Mouse (Mus musculus): ENCODE measurements around the gene Gemin8. TPM values are rescaled to one million over a fixed set of nuclear protein-coding genes. Genes with fewer than 3 reads are reported as not detected.

Gemin8 gene
- 1.0 and 1.6 TPM in 2 replicates for polyA plus RNA-seq (2012; rRNA removed)

DNA sequence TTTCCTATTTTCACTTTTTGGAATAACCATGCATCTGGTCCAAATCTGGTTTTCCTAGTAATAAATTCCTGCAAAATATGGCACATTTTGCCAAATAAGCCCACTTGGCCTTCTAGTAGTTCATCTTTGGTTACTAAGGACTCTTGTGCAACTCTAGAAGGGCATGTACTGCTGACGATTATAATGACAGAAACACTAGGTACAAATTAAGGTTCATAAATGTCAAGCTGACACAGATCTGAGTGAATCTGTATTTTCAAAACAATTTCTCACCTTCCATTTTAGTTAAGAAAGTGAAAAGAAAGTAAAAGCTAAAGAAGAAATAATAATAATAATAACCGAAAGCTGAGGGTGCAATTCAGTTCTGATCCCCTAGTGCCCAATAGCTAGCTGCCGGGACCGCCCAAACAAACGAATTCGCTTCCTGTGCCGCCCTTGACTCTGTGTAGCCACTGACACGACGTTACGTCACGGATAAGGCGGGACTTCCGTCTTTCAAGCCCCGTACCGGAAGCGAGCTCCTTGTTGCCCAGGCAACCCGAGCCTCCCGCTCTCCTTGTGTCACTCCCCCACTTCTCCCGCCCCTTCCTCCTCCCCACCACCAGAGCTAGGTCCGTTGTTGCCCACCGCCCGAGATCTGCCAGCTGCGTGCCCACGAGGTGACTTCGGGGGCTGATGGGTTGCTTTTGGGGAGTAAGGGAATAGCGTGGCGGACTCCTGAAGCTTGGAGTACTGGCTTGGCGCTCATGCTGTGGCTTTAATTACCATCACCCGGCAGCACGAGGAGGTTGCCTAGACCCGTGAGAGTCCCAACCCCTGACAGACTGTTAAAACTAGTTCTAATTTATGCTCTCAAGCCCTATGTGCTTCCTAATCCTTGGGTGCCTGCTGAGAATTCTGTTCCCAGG lies at the start of gene Gemin8:
Gemin8 (plus strand) TSS at position 563 of the 908 bp plus-strand sequence.
- WGBS, result 8% methylated on average over 30 of the region's 31 CpGs
- Histone ChIP-seq H3K36me3 (ENCODE audit: control insufficient read depth, insufficient read depth, low read length) (no peaks in the 10 kb centered on the region), H3K4me3 (ENCODE audit: low read depth, low read length) (peak within 1 kb of the TSS; percentile 100), H3K4me1 (ENCODE audit: control insufficient read depth, insufficient read depth, insufficient read length, low read length) (peaks cover 2% of the 10 kb centered on the region; the same call in 1 of the 2 replicates), H3K27me3 (ENCODE audit: control insufficient read depth, insufficient read depth, low read length) (no peaks in the 10 kb centered on the region), H3K27ac (ENCODE audit: insufficient read depth, low read depth, low read length) (peak within 1 kb of the TSS; percentile 39)
- TF ChIP-seq POLR2A (IDR thresholded peaks at IDR 0.05; ENCODE audit: low read depth, low read length), result no peak
- TF ChIP-seq CTCF (IDR thresholded peaks at IDR 0.05; ENCODE audit: extremely low read depth, insufficient read length, insufficient replicate concordance, low read depth, low read length), result no peak

DNA sequence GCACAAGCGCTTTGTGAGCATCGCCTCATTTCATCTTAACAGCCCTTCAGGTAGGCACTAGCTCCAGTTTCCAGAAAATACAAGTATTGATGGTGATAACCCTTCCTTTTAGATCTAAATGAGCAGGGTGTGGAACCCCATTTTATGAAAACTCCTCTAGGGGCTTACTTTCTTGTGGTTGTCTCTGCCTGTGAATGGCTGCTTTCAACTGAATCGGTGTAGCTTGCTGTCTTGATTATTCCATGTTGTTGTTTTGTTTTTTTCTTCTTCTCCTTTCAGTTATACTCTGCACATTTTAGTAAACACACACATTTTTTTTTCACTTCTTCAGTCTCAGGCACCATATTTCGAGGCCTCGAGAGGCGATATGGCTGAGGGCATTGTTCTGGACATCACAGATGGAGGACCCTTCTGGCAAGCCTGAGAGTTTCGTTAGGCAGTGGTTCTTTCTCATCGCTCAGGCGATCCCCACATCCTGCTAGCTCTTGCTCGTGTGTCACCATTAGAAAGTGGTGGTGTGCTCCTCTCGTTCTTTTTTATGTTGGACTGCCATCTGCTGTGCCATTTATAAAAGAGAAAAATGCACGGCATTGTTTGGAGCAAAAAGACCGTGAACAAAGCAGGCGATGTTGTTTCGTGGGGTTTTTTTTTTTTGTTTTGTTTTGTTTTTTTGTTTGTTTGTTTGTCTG lies 23.0 kb upstream of the Gemin8 start:
- 83% methylated on average over 15 of the region's 15 CpGs for WGBS
- TF ChIP-seq CTCF (IDR thresholded peaks at IDR 0.05; ENCODE audit: extremely low read depth, insufficient read length, insufficient replicate concordance, low read depth, low read length) (no peak), POLR2A (IDR thresholded peaks at IDR 0.05; ENCODE audit: low read depth, low read length) (no peak)
- H3K27me3 ChIP-seq (ENCODE audit: control insufficient read depth, insufficient read depth, low read length), result no peaks in the 10 kb centered on the region
- H3K4me1 ChIP-seq (ENCODE audit: control insufficient read depth, insufficient read depth, insufficient read length, low read length), result no peaks in the 10 kb centered on the region
- H3K4me3 ChIP-seq (ENCODE audit: low read depth, low read length), result no peak overlapping the region
- H3K36me3 ChIP-seq (ENCODE audit: control insufficient read depth, insufficient read depth, low read length), result no peaks in the 10 kb centered on the region
- H3K27ac ChIP-seq (ENCODE audit: insufficient read depth, low read depth, low read length), result no peak overlapping the region

DNA sequence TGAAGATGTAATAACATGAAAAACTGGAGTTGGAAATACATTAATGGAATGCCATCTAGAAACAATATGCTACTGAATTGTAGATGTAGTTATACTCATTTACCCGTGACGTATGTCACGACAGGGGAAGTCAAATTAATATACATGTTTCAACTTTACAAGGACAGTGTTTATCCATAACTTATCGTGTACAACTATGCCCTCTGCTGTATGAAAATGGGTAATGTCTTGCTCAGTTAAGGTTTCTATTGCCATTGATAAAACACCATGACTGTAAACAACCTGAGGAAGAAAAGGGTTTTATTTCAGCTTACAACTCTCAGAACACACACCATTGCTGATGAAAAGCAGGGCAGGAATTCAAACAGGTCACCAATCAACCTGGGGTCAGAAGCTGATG lies 7.5 kb upstream of the Gemin8 start:
- Histone ChIP-seq H3K4me1 (ENCODE audit: control insufficient read depth, insufficient read depth, insufficient read length, low read length) (no peaks in the 10 kb centered on the region), H3K27ac (ENCODE audit: insufficient read depth, low read depth, low read length) (no peak overlapping the region), H3K4me3 (ENCODE audit: low read depth, low read length) (no peak overlapping the region), H3K27me3 (ENCODE audit: control insufficient read depth, insufficient read depth, low read length) (no peaks in the 10 kb centered on the region), H3K36me3 (ENCODE audit: control insufficient read depth, insufficient read depth, low read length) (no peaks in the 10 kb centered on the region)
- 33% methylated on average over 4 of the region's 4 CpGs for WGBS
- TF ChIP-seq CTCF (IDR thresholded peaks at IDR 0.05; ENCODE audit: extremely low read depth, insufficient read length, insufficient replicate concordance, low read depth, low read length) (no peak), POLR2A (IDR thresholded peaks at IDR 0.05; ENCODE audit: low read depth, low read length) (no peak)

DNA sequence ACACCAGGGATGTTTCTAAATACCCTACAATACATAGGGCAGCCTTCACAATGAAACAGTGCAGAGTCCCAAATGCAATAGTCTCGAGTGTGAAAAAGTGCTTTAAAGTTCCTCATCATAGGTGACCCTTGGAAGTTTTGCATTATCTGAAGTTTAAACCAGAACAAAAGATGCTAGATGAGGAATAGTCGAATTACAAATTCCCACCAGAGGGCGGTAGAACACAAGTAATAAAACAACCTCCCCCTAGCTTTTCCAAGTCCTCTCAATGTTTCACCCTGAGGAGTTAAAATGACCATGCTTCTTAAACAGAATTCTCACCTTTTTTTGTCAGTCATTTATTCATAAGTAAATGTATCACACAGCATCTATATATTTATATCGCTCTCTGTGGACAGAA lies 2.9 kb upstream of the Gemin8 start:
- Histone ChIP-seq H3K4me1 (ENCODE audit: control insufficient read depth, insufficient read depth, insufficient read length, low read length) (no peaks in the 10 kb centered on the region), H3K4me3 (ENCODE audit: low read depth, low read length) (no peak overlapping the region), H3K27me3 (ENCODE audit: control insufficient read depth, insufficient read depth, low read length) (no peaks in the 10 kb centered on the region), H3K36me3 (ENCODE audit: control insufficient read depth, insufficient read depth, low read length) (no peaks in the 10 kb centered on the region), H3K27ac (ENCODE audit: insufficient read depth, low read depth, low read length) (no peak overlapping the region)
- 14% methylated on average over 4 of the region's 4 CpGs for WGBS
- TF ChIP-seq POLR2A (IDR thresholded peaks at IDR 0.05; ENCODE audit: low read depth, low read length) (no peak), CTCF (IDR thresholded peaks at IDR 0.05; ENCODE audit: extremely low read depth, insufficient read length, insufficient replicate concordance, low read depth, low read length) (no peak)

DNA sequence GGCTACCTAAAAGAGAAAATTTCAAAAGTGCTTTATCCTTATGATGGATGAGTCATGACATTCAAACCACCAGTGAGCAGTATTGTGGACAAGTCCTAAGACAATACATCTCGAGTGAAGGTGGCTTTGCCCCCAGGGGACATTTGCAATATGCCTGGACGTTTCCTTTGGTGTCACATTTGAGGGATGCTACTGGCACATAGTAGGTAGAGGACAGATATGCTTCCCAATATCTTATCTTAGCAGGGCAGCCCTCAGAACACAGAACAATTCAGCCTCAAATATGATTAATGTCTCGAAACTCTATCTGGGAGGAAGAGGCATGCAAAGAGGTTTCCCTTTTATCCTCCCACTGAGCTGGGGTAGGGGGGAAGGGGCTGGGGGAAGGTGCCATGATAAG lies 2.3 kb upstream of the Gemin8 start:
- Histone ChIP-seq H3K36me3 (ENCODE audit: control insufficient read depth, insufficient read depth, low read length) (no peaks in the 10 kb centered on the region), H3K4me3 (ENCODE audit: low read depth, low read length) (no peak overlapping the region), H3K27ac (ENCODE audit: insufficient read depth, low read depth, low read length) (no peak overlapping the region), H3K27me3 (ENCODE audit: control insufficient read depth, insufficient read depth, low read length) (no peaks in the 10 kb centered on the region), H3K4me1 (ENCODE audit: control insufficient read depth, insufficient read depth, insufficient read length, low read length) (peaks cover 2% of the 10 kb centered on the region; the same call in 1 of the 2 replicates)
- TF ChIP-seq POLR2A (IDR thresholded peaks at IDR 0.05; ENCODE audit: low read depth, low read length), result no peak
- no peak for TF ChIP-seq CTCF (IDR thresholded peaks at IDR 0.05; ENCODE audit: extremely low read depth, insufficient read length, insufficient replicate concordance, low read depth, low read length)
- WGBS, result 43% methylated on average over 3 of the region's 3 CpGs

DNA sequence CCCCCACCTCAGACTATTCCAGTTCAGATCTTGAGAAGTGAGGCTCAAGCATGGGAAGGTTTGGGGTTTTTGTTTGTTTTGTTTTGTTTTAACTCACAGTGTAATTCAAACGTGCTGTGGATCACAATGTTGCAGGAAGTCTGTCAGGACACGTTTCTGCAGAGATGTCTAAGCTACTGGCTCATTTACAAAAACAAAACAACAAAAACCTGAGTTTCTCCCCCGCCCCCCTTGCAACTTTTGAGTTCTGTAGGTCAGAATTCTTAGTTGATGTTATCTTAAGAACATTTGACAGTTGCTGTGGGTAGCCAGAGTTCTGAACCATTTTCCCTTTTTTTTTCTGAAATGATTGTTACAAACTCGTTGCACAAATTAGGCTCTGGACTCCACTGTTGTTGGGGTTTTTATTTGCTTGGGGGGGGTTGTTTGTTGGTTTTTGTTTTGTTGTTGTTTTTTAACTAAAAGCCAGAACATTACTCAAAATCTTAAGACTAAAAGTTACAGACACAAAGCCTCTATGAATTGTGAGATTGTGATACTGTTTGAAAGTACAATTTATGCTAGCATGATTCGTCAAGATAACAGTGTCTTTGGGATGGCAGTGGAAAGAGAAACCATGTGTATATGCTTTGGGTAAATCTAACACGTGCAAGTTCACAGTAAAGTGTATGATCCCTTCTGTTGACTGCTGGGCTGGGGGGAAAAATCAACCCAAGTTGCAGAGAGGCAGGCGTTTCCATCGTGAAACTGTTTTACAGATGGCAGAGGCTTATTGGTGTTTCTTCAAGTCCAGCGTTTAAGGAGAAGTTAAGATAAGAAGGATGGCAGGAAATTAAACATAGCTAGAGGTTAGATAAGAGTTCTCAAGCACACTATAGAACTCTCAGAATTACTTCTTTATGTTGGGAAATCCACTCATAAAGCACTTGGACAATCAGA lies 815 bp downstream of the Gemin8 start:
- H3K4me1 ChIP-seq (ENCODE audit: control insufficient read depth, insufficient read depth, insufficient read length, low read length), result peaks cover 2% of the 10 kb centered on the region; the same call in 1 of the 2 replicates
- H3K4me3 ChIP-seq (ENCODE audit: low read depth, low read length), result peak overlapping the region; percentile 100
- no peak for TF ChIP-seq CTCF (IDR thresholded peaks at IDR 0.05; ENCODE audit: extremely low read depth, insufficient read length, insufficient replicate concordance, low read depth, low read length)
- WGBS, result 14% methylated on average over 9 of the region's 9 CpGs
- H3K27me3 ChIP-seq (ENCODE audit: control insufficient read depth, insufficient read depth, low read length), result no peaks in the 10 kb centered on the region
- H3K27ac ChIP-seq (ENCODE audit: insufficient read depth, low read depth, low read length), result peak overlapping the region; percentile 39; the same call in 1 of the 2 replicates
- H3K36me3 ChIP-seq (ENCODE audit: control insufficient read depth, insufficient read depth, low read length), result no peaks in the 10 kb centered on the region

All from small intestine, adult 2 months (tissue).